Mouse (Mus musculus): ENCODE results near the gene Gm21958.

Gm21958 gene

GRCm38 (mm10) chr3:54723741-54724500 lies 9.8 kb upstream of the Gm21958 start:
- 73% methylated on average over 10 of the region's 10 CpGs for WGBS

- WGBS: 68% methylated on average over 3 of the region's 3 CpGs
Observed at GRCm38 (mm10) chr3:54718947-54719346, 4.8 kb upstream of the Gm21958 start.

GRCm38 (mm10) chr3:54717348-54717747 lies 3.2 kb upstream of the Gm21958 start:
- 48% methylated on average over 6 of the region's 6 CpGs for WGBS

- 52% methylated on average over 6 of the region's 6 CpGs for whole genome bisulfite sequencing
Observed at GRCm38 (mm10) chr3:54715461-54715860, 1.3 kb upstream of the Gm21958 start.

GRCm38 (mm10) chr3:54708972-54709371 lies 5.2 kb downstream of the Gm21958 start:
- WGBS: 89% methylated on average over 9 of the region's 9 CpGs

- WGBS: 97% methylated on average over 8 of the region's 8 CpGs
Observed at GRCm38 (mm10) chr3:54704106-54704505, 10.0 kb downstream of the Gm21958 start.

GRCm38 (mm10) chr3:54699759-54700301 lies 14.3 kb downstream of the Gm21958 start:
- 81% methylated on average over 5 of the region's 5 CpGs for WGBS

GRCm38 (mm10) chr3:54693056-54693415 lies 21.1 kb downstream of the Gm21958 start:
- under 1% methylated on average over 8 of the region's 8 CpGs for WGBS

GRCm38 (mm10) chr3:54692202-54693055 lies 21.7 kb downstream of the Gm21958 start, which contains the start of gene Supt20:
Supt20 (plus strand) TSS chr3:54692807.
- 1% methylated on average over 64 of the region's 65 CpGs for WGBS

- 37% methylated on average over 2 of the region's 2 CpGs for WGBS
Observed at GRCm38 (mm10) chr3:54689091-54689490, 25.1 kb downstream of the Gm21958 start.

- 64% methylated on average over 2 of the region's 2 CpGs for WGBS
Observed at GRCm38 (mm10) chr3:54687245-54687644, 26.9 kb downstream of the Gm21958 start.

GRCm38 (mm10) chr3:54685202-54685601 lies 29.0 kb downstream of the Gm21958 start:
- WGBS: 91% methylated on average over 3 of the region's 3 CpGs

GRCm38 (mm10) chr3:54681310-54682204 lies 32.6 kb downstream of the Gm21958 start:
- WGBS: 75% methylated on average over 6 of the region's 6 CpGs

GRCm38 (mm10) chr3:54676818-54677217 lies 37.3 kb downstream of the Gm21958 start:
- 71% methylated on average over 2 of the region's 2 CpGs for WGBS

GRCm38 (mm10) chr3:54672557-54673529 lies 41.3 kb downstream of the Gm21958 start:
- WGBS: 35% methylated on average over 13 of the region's 13 CpGs

- WGBS: 58% methylated on average over 3 of the region's 3 CpGs
Observed at GRCm38 (mm10) chr3:54672111-54672510, 42.0 kb downstream of the Gm21958 start.

- WGBS: 90% methylated on average over 6 of the region's 6 CpGs
Observed at GRCm38 (mm10) chr3:54669559-54669958, 44.6 kb downstream of the Gm21958 start.

- WGBS: 76% methylated on average over 6 of the region's 6 CpGs
Observed at GRCm38 (mm10) chr3:54668722-54669121, 45.4 kb downstream of the Gm21958 start.

- 84% methylated on average over 3 of the region's 3 CpGs for WGBS
Observed at GRCm38 (mm10) chr3:54668141-54668540, 46.0 kb downstream of the Gm21958 start.
